Comparison of ENCODE assay signal across 25 mouse cellular contexts in genomic region chr12:108515464-108515863, GRCm38 (mm10). TPM values are rescaled to one million over a fixed set of nuclear protein-coding genes. Genes with fewer than 3 reads are reported as not detected.
A peak's percentile ranks its signal among the peaks of the same experiment; 100 is the strongest.
DNase-seq lines count a peak whose midpoint lies in the region; TF ChIP-seq lines count a peak whose summit lies in the region.
"Had no signal": no experiment of that assay in that cellular context is flagged by ENCODE, and none has a peak within 500 bp of the region (broad histone marks: within the 10 kb centered on the region; RNA-seq: fewer than 3 reads in every experiment).

No protein-coding gene starts in this region.

- no peak overlapping the region for H3K9ac ChIP-seq in ES-Bruce4 (ENCODE audit: low read depth, poor library complexity, severe bottlenecking)
- 0 out of 2 replicates have a peak overlapping the region, but pooled peaks have one; percentile 2 for H3K9ac ChIP-seq in ES-E14 (ENCODE audit: insufficient read depth, low read depth, low read length, poor library complexity, severe bottlenecking)
- H3K9ac ChIP-seq: embryonic facial prominence, embryonic 13.5 days; embryonic facial prominence, embryonic 15.5 days; forebrain, embryonic 13.5 days; forebrain, embryonic 15.5 days; forebrain, postnatal 0 days had no signal

- H3K27me3 ChIP-seq in E14TG2a.4 (ENCODE audit: insufficient read depth, low read length) (peaks cover 24% of the 10 kb centered on the region), ES-Bruce4 (ENCODE audit: control insufficient read depth, insufficient read depth, low read length, poor library complexity, severe bottlenecking) (no peaks in the 10 kb centered on the region)
- H3K27me3 ChIP-seq: embryonic facial prominence, embryonic 13.5 days; embryonic facial prominence, embryonic 15.5 days; forebrain, embryonic 13.5 days; forebrain, embryonic 15.5 days had no signal

- no peak for TF ChIP-seq EP300 in ES-Bruce4 (IDR thresholded peaks at IDR 0.05; ENCODE audit: insufficient read depth, low read depth, low read length)

- H3K9me3 ChIP-seq in E14TG2a.4 (ENCODE audit: low read length) (no peaks in the 10 kb centered on the region), ES-Bruce4 (replicated peaks; ENCODE audit: control insufficient read depth, insufficient read depth, low read length, poor library complexity, severe bottlenecking) (no peaks in the 10 kb centered on the region), ES-E14 (ENCODE audit: control insufficient read depth, insufficient read depth, low read depth, low read length) (no peaks in the 10 kb centered on the region)
- H3K9me3 ChIP-seq: embryonic facial prominence, embryonic 13.5 days; embryonic facial prominence, embryonic 15.5 days; forebrain, embryonic 10.5 days; forebrain, embryonic 13.5 days; forebrain, embryonic 15.5 days had no signal

- no peak for DNase-seq in ES-E14 (ENCODE audit: low read depth, low spot score)
- peak; percentile 78 for DNase-seq in ZHBTc4 (ENCODE audit: low read depth, low spot score)
- DNase-seq in ovary, postnatal 14 days (ENCODE audit: low spot score), result no peak
- no peak for DNase-seq in kidney, adult 9 months
- no peak for DNase-seq in right cerebral cortex, postnatal 36 days (ENCODE audit: low spot score in 2 of 2)
- DNase-seq: adrenal gland, adult 2 months; adrenal gland, postnatal 10 days; adrenal gland, postnatal 25 days; cerebellum, adult 11 months; cerebellum, adult 18-20 months; cerebellum, adult 8-10 months; cerebellum, adult 9-11 months; cerebellum, postnatal 14 days; cerebellum, postnatal 36 days; embryo, embryonic 11 days; forebrain, postnatal 0 days had no signal

- no peak for TF ChIP-seq POLR2A in ES-Bruce4 (IDR thresholded peaks at IDR 0.05; ENCODE audit: insufficient read depth, low read length)

- in situ Hi-C loops in ES-E14 (cut with MboI; ENCODE audit: low sequenced_read_pairs in 2 of 2, unreplicated experiment in 2 of 2), result no loop called here

- H3K27ac ChIP-seq in ES-Bruce4 (ENCODE audit: insufficient read depth, low read length) (no peak overlapping the region), ES-E14 (ENCODE audit: insufficient read depth, low read depth, low read length, poor library complexity, severe bottlenecking) (no peak overlapping the region)
- H3K27ac ChIP-seq: embryonic facial prominence, embryonic 13.5 days; embryonic facial prominence, embryonic 15.5 days; forebrain, embryonic 10.5 days; forebrain, embryonic 13.5 days; forebrain, embryonic 15.5 days had no signal

- no peaks in the 10 kb centered on the region for H3K36me3 ChIP-seq in E14TG2a.4 (ENCODE audit: insufficient read depth, low read length)
- H3K36me3 ChIP-seq in ES-Bruce4 (ENCODE audit: control insufficient read depth, insufficient read depth, low read length, poor library complexity, severe bottlenecking), result no peaks in the 10 kb centered on the region
- no peaks in the 10 kb centered on the region for H3K36me3 ChIP-seq in ES-E14 (ENCODE audit: control insufficient read depth, insufficient read depth, low read length, poor library complexity, severe bottlenecking)

- peaks cover 21% of the 10 kb centered on the region for H3K4me1 ChIP-seq in E14TG2a.4 (replicated peaks; ENCODE audit: low read depth, low read length)
- no peaks in the 10 kb centered on the region for H3K4me1 ChIP-seq in ES-Bruce4 (ENCODE audit: control insufficient read depth, insufficient read depth, low read length)
- no peaks in the 10 kb centered on the region for H3K4me1 ChIP-seq in ES-E14 (ENCODE audit: control insufficient read depth in 2 of 2, insufficient read depth in 2 of 2, low read length in 2 of 2, poor library complexity in 1 of 2)
- H3K4me1 ChIP-seq: embryonic facial prominence, embryonic 15.5 days; forebrain, embryonic 10.5 days; forebrain, embryonic 13.5 days; forebrain, embryonic 15.5 days had no signal

- H3K4me3 ChIP-seq in E14TG2a.4 (replicated peaks; ENCODE audit: low read length), result peak overlapping the region; percentile 57
- peak overlapping the region; percentile 15; the same call in 1 of the 2 replicates for H3K4me3 ChIP-seq in ES-Bruce4 (ENCODE audit: low read depth, low read length)
- no peak overlapping the region for H3K4me3 ChIP-seq in ES-E14 (ENCODE audit: insufficient read depth in 1 of 2, low read depth in 1 of 2, low read length in 2 of 2, poor library complexity in 1 of 2, severe bottlenecking in 1 of 2)
- H3K4me3 ChIP-seq: embryonic facial prominence, embryonic 13.5 days; embryonic facial prominence, embryonic 15.5 days; erythroblast, embryonic 14.5 days; forebrain, embryonic 10.5 days; forebrain, embryonic 13.5 days; forebrain, embryonic 15.5 days had no signal

- TF ChIP-seq CTCF in E14TG2a.4 (conservative IDR thresholded peaks at IDR 0.05; ENCODE audit: low read length) (no peak), ES-Bruce4 (IDR thresholded peaks at IDR 0.05; ENCODE audit: low read depth, low read length) (no peak)

TF ChIP-seq in ES-E14, 5 proteins besides CTCF, POLR2A, EP300 and RAD21:
- TF ChIP-seq ZNF384 (IDR thresholded peaks at IDR 0.05; ENCODE audit: low read depth, low read length) (peak; percentile 96), MAFK (IDR thresholded peaks at IDR 0.05; ENCODE audit: insufficient read depth, low read depth, low read length) (no peak)

RNA-seq across cellular contexts. Expression of gene Evl, which starts 39.1 kb away (rescaled TPM):
- 40.5 and 48.2 TPM in 2 replicates for polyA plus RNA-seq in ES-Bruce4 (2011; ENCODE audit: insufficient read depth, insufficient read length, low read depth, missing spikeins)
- 27.2 and 36.4 TPM in 2 replicates for total RNA-seq in ES-E14 (2012; rRNA removed)
- total RNA-seq: MEL had no signal

Comparison
In these comparisons a context has a peak if more than half of its experiments do, and no peak if none do; other contexts are left out.
1. H3K4me3 ChIP-seq: peak in E14TG2a.4 (single experiment) and ES-Bruce4 (single experiment); none in ES-E14 (0 of 2).